Mouse (Mus musculus): ENCODE results near the gene Rnf135.
A peak's percentile ranks its signal among the peaks of the same experiment; 100 is the strongest.
"Not testable (repeated sequence)": the region's sequence is repeated elsewhere in the genome, so short reads cannot be mapped to it uniquely, and the experiment has no call there.

Gene Rnf135

DNA sequence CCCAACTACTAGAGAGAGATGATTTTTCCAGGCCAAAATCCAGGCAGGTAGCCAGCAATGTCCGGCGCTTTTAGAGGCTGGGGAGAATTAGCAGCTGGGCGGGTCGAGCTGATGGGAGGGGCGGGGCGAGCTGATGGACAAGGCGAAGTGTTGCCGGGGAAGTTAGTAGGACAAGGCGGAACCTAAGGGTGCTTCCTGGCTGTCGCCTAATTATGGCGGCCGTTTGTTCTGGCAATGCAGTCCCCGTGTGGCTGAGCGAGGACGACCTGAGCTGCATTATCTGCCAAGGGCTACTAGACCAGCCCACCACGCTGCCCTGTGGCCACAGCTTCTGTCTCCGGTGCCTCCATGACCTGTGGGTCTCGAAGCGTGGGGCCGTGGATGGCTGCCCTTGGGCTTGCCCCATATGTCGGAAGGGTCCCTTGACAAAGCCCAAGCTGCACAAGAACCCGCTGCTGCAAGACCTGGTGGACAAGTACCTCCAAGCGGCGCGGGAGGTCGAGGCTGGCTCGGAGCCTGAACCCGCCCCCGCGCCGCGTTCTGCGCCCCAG is at the start of gene Rnf135:
Gene Rnf135 (plus strand): TSS at position 147 of the 551 bp plus-strand sequence.
- DNase-seq (ENCODE audit: low spot score in 2 of 2): peak; percentile 78 to 82

DNA sequence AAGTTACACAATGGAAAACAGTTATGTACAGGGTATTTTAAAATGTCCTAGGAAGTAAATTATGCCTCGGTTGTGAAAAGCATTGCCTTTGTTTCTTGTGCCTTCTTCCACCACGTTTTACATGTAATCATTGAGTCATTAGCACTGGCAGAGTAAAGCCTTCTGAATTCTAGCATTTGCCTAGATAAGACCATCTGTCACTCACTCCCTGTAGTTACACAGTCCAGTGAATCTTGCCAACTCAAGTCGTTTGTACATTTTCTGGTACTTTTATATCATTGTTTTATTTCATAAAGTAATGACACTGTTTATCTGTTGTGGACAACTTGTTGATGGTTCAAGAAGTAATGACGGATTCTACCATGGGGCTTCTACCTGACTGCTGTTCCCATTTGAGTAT is 48.9 kb upstream of the Rnf135 start:
- DNase-seq (ENCODE audit: low spot score in 2 of 2): no peak

DNA sequence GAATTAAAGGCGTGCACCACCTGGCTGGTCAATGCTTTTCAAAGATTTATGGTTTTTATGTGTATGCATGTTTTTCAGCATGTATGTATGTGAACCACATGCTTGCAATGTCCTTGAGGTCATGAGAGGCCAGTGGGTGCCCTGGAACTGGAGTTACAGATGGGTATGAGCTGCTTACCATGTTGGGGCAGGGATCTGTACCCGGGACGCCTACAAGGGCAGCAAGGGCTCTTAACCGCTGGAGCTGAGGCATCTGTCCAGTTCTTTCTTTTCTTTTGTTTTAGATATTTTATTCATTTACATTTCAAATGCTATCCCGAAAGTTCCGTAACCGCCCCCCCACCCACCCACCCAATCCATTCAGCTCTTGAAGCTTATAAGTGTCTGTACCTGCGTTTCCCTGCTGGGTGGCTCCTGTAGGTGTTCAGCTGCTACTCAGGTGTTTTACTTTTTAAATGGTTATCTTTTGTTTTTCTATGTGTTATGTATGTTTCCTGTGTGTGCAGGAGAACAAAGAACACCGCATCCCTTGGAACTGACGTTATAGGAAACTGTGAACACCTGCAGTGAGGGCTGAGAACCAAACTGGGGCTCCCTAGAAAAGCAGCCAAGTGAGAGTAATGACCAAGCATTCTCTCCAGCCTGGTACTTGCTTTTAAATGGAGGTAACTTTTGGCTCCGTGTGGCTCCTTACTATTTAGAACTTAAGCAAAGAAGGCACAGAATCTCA is 47.5 kb upstream of the Rnf135 start:
- no peak for DNase-seq (ENCODE audit: low spot score in 2 of 2)

DNA sequence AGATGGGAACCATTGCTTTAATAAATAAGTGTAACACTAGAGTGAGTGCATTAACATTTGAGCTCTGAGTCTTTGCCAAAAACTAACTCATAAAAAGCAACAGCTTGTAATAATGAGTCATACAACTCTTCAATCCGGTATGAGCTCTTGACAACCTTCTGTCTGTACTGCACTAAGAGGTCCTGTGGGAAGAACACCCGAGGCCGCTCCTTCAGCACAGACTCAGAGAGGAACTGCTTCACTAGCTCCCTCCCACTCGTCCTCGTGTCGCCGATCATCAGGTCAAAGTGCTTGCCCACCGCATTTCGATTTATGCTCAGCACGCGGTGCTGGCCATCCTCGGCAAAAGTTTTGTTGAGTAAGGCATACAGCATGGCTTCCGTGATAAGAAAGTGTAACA is 46.9 kb upstream of the Rnf135 start:
- DNase-seq (ENCODE audit: low spot score in 2 of 2): no peak

DNA sequence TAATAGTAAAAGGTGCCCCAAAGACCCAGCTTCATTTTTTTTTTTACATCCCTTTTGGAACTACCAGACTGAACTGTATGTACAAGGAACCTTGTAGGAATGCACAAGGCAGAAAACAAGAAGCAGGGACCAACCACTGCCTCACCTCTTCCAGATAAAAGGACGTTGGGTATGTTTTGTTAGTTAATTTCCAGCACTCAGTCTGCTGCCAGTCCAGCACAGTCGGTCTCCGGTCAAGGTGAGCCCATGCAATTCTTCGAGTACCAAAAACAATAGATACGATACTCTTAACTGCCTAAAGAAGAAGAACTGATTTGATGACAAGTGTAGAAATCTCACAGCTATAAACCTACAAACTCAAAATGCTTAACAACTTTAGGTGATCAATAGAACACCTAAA is 45.9 kb upstream of the Rnf135 start:
- no peak for DNase-seq (ENCODE audit: low spot score in 2 of 2)

DNA sequence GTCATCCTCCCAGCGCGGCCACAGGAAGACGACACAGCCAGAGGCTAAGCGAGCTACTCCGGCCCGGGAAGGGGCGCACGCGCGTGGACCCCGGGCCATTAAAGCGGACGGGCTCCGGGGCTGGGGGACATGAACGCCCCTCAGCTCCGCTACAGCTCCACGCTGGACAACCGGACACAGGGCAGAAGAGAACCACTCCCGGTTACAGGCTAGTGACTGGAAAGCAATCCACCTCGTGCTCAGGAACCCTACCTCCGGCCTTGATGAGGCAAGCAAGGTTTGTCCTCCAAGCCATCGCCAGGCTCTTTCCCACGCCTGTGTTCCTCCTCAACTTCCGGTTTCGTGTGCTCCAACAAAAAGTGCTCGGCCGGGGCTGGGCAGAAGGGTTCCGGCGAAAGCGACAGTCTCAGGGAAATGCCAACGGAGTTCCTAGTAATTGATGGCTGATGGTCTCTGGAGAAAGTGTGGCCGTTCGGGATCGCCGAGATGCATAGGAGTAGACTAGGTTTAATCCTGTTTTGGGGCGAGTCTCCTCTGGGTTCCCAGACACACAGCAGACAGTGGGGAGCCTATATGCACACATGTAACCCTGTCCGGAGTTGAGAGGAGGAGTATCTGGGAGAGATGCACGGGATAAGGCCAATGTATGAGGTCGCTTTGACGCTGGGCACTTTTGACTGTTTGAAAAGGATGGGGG is 41.7 kb upstream of the Rnf135 start, which contains the start of gene Tefm:
Gene Tefm (minus strand): TSS at position 351 of the 697 bp plus-strand sequence.
- DNase-seq (ENCODE audit: low spot score in 2 of 2): peak; percentile 83 to 92

DNA sequence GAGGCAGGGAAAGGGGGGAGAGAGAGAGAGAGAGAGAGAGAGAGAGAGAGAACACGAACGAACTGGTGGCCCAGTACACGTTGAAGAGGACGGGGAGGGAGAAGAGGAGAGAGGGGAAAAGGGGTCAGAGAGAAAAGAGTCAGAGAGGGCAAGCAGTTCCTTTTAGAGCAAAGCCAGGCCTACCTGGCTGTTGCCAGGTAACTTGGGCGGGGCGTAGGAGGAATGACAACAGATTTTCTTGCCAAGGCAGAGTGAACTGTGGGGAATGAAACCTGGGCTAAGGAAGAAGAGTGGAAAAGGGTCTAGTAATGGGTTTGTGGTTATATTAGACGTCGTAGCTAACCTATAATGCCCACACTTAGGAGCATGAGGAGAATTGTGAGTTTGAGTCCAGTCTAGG is 40.8 kb upstream of the Rnf135 start:
- no peak for DNase-seq (ENCODE audit: low spot score in 2 of 2)

DNA sequence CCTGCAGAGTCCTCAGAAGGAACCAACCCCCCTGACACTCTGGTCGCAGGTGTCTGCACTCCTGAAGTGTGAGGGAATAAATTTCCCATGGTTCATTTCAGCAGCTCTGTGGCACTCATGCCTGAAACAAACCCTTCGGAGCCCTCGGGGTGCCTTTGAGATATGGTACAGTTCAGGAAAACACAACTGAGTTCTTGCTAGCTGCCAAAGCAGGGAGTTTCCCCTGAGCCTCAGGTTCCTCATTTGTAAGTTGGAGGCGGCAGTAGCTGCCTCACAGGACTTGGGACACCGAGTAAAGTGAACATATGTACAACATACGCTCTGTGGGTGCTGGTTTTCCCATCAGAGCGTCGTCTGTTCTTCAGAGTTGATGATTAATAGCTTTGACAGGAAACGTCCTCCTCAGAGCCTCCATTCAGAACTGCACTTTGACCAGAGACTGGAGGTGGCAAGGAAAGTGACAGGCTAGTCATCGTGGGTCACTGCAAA is 37.8 kb upstream of the Rnf135 start:
- DNase-seq (ENCODE audit: low spot score in 2 of 2): no peak

DNA sequence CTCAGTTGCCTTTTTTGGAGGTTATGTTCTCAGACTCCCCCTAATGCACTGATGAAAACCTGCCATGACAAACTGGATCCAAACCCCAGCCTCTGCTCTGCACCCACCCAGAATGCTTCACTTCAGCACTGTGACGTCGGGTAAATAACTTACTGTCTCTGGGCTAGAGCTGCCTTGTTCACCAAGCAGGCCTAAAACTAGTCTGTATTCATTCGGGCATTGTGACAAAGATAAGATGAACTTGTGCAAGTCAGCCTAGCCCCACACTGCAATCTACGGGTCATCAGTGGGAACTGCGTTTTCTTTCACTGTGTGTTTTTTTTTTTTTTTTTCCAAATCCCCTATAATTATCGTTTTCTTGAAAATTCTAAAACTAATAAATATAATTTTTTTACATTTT is 35.9 kb upstream of the Rnf135 start:
- no peak for DNase-seq (ENCODE audit: low spot score in 2 of 2)

DNA sequence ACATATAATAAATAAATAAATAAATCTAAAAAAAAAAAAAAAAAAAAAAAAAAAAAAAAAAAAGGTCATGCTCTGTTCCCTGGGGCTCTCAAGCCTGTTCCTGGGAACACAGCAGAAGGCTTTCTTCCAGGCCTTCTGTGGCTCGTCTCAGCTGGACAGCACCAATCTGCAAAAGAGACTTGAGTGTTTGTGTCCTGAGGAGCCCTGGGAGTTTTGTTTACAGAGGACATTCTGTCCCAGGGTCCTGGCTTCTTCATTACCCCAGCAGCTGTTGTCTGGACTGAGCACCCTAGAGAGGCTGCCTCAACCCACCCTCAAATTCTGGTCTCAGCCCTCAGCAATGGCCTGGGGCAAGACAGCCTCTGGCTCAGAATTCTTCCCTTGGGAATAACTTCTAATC is 35.3 kb upstream of the Rnf135 start:
- no peak for DNase-seq (ENCODE audit: low spot score in 2 of 2)

DNA sequence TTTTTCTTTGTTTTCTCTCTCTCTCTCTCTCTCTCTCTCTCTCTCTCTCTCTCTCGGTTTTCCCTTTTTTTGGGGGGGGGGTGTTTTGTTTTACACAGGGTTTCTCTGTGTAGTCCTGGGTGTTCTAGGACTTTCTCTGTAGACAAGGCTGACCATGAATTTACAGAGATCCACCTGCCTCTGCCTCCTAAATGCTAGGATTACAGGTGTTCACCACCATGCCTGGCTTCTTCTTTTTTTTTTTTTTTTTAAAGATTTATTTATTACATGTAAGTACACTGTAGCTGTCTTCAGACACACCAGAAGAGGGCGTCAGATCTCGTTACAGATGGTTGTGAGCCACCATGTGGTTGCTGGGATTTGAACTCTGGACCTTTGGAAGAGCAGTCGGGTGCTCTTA is 34.7 kb upstream of the Rnf135 start:
- DNase-seq (ENCODE audit: low spot score in 2 of 2): not testable (repeated sequence)

DNA sequence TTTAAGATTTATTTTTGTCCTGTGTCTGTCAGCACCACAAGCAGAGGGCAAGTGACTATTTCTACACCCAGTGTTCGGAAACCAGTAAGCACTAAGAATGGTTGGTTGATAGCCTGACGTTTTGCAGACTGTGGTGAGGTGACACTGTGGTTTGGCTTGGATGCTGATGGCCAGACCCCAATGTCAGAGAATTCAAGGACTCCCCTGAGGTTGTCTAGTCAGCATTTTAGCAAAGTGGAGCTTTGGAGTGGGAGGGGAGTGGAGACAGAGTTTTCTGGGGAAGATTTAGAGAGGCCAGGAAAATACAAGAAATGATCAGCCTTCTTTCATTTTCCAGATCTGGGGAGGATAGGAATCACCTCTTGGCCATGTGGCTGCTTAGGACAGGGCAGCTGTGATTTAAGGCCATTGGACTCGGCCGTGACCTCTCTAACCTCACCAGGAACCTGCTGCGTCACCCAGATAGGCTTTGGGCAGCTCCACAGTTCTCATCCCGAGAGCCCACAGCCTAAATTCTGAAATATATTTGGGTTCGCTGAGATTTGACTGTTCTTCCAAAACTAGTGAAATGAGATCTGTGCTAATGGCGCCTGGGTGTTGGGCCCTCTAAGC is 34.1 kb upstream of the Rnf135 start:
- no peak for DNase-seq (ENCODE audit: low spot score in 2 of 2)

DNA sequence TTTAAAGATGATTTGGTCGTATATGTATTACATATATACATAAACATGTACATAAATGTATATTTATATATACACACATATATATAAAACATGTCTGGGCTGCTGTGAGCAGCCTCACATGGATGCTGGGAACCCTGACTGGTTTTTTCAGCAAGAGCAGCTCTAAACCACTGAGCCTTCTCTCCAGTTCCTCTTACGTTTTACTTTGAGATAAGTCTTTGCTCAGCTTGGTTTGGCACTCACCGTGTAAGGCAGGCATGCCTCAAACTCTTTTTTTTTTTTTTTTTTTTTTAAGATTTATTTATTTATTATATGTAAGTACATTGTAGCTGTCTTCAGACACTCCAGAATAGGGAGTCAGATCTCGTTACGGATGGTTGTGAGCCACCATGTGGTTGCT is 33.1 kb upstream of the Rnf135 start:
- no peak for DNase-seq (ENCODE audit: low spot score in 2 of 2)

DNA sequence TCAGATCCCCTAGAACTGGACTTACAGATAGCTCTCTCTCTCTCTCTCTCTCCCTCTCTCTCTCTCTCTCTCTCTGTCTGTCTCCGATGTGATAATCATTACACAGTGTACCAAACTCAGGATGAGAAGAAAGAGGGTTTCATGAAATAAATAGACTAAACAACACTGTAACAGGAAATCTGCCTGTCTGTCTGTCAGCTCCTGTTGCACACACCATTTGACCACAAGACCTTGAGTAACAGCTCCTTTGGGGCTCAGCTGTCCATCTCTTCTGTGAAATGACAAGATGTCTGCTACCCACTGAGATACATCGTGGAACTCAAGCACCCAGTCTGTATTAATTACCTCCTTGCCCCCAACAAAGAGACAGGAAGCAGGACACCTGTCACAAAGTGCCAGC is 32.1 kb upstream of the Rnf135 start:
- DNase-seq (ENCODE audit: low spot score in 2 of 2): no peak

DNA sequence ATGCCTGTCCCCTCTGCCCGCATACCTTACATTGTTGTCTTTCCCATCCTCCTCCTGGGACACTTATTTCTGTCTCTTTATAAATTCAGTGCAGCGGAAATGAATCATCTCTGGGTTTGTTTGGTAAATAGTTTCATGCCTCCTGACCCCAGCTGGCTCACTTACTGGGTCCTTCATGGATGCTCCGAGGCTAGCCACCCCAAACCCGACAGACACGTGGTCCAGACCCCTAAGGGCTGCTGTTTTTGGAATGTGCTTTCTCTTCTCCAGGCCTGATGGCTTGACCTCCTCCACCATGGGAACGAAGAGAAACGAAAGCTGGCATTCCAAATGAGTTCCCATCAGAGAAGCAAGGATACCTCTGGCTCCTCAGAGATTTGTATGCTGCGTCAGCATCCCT is 31.3 kb upstream of the Rnf135 start:
- DNase-seq (ENCODE audit: low spot score in 2 of 2): no peak

DNA sequence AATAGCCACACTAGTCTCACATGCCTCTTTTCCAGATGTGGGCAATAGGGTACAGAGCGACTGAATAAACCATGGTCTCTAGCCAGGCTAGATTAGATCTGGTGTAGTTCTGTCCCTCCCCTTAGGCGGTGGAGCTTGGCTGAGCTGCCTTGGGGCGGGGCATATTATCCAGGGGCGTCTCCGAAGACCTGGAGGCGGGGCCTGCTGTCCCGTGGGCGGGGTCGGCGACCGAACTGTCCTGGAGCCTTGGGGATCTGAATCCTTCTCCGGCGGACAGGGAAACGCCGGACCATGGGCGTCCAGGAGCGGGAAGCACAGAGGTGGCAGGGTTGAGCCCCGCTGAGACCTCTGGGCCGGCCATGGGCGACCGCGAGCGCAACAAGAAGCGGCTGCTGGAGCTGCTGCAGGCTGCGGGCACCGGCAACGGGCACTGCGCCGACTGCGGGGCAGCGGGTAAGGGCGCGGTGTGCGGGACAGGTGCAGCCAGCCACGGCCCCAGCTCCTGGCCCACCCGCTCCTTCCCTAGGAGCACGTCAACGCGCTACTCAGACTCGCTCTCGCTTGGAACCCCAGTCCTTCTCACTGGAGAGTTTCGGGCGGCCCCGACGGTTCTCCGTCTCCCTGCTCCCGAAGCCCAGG is 29.7 kb upstream of the Rnf135 start, which contains the start of gene Adap2:
Gene Adap2 (plus strand): TSS at position 249 of the 639 bp plus-strand sequence.
- peak; percentile 46 to 63 for DNase-seq (ENCODE audit: low spot score in 2 of 2)

DNA sequence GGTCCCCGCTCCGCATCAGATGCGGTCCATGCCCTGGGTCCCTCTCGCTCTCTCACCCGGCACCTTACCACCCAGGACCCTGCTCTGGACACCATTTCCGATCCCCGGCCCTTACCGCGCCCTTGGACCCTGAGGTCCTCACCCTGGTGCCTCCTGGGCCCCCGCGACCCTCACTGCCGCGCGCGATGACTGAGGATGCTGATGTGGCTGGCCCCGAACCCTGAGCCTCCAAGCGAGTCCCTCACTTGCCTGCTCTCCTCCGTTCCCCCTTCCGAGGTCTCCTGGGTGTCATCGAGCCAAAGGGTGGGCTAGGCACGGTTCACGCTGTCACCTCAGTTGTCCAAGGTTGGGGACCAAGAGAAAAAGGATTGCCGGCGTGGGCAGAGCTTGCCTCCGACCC is 29.1 kb upstream of the Rnf135 start:
- no peak for DNase-seq (ENCODE audit: low spot score in 2 of 2)

DNA sequence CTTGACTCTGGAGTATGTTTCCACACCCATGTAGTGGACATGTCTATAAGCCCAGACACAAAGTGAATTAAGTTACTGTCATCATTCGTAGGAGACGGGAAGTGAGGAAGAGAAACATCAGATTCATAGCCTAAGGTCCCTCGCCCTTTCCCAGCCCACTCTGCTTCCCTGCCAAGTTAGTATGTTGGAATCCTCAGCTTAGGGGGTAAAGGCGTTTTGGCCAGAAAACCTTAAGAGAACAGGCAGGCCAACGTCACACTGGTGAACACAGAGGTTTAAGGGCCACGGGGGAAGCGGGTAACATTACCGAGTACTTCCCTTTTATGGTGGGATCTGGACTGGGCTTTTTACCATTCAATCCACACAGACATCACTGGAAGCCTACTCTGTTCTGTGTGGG is 28.1 kb upstream of the Rnf135 start:
- DNase-seq (ENCODE audit: low spot score in 2 of 2): no peak

DNA sequence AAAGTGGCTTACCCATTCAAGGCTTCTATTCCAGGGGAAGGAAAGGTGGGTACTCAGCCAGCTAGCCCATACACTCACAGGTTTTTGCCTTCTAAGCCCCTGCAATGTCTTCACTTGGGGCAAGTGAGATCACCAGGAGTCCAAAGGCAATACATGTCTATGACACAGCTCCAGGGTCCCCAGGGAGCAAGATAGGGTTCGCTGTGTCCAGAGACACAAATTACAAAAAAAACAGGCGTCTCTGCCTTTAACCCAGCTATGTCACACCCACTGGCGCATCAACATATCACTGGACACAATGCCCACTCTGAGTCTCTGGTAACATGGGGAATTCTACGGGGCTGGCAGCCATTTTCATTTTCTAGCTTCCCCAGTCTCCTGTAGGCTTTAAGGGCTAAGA is 27.7 kb upstream of the Rnf135 start:
- no peak for DNase-seq (ENCODE audit: low spot score in 2 of 2)

DNA sequence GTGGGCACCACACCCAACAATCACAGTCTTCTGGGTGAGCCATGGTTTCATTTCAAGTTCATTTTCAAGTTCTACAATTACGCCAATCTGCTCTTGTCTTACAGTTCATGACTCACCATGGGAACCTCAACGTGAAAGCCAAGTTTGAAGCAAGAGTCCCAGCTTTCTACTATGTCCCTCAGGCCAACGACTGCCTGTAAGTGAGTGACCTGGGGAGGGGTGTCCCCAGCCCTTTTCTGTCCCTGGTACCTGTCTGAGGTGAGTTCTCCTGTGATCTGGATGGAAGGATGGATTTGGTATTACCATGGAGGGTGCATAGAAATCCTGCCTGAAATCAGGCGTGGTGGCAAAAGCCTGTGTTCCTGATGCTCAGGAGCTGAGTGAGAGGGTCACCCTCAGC is 26.8 kb upstream of the Rnf135 start:
- DNase-seq (ENCODE audit: low spot score in 2 of 2): no peak

DNA sequence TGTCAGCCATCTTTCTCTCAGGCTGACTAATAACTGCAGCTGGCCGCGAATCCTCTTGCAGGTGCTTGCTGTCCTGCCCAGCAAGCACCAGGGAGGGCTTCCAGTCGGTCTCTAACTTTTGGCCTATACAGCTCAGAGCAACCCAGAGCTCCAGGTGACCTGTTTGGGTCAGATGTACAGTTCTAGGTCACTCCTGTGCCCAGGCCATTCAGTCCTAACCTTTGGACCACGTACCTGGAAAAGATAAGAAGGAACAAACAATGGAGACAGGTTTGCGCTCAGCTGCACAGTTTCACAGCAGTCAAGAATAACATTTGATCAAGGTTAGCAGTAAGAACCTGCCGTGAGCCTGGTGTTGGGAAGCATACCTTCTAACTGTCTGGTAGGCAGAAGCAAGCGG is 24.6 kb upstream of the Rnf135 start:
- no peak for DNase-seq (ENCODE audit: low spot score in 2 of 2)

DNA sequence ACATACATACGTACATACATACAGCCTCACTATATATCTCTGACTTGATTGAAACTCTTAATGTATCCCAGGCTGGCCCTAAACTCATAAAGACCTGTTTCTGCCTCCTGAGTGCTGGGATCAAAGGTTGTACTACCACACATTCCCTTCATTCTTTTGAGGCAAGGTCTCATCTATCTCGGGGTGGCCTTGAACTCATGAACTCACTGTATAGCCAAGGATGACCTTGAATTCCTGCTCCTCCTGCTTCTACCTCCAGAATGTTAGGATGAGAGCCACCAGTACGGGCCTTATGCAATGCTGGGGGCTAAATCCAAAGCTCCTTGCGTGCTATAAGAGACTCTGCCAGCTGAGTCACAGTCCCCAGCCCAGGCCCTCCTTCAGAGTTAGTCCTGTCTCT is 22.6 kb upstream of the Rnf135 start:
- DNase-seq (ENCODE audit: low spot score in 2 of 2): no peak
